Mouse (Mus musculus): ENCODE measurements around the gene Abtb1. TPM values are rescaled to one million over a fixed set of nuclear protein-coding genes. Genes with fewer than 3 reads are reported as not detected.

Gene Abtb1
- polyA plus RNA-seq, 1 experiment from 2014 or later, result 40.7 TPM

DNA sequence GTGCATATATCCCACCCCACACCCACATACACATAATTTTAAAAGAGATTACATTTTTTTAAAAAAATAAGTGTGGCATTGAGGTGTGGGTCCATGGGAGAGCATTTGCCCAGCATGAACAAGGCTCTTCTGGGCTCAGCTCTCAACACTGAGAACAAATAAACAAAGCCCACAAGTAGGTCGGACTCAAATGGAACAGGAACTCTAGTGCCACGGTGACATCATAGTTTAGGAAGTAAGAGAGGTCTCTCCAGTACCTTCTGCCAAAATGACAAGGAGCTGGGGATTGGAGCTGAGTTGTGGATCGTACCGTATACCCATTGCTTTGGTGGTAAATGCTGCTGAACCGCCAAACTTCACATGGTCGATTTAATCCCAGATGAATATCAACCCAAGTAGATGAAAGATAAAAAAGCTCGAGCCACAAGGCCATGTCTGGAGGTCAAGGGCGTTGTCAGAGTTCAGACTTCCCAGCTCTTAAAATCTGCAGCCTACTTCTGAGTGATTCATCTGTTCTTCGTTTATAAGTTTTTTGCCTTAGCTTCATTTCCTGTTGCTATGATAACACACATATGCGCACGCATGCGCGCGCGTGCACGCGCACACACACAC lies 36.7 kb downstream of the Abtb1 start:
- H3K4me2 ChIP-seq (ENCODE audit: low read length), result no peak overlapping the region
- no peak for ATAC-seq

DNA sequence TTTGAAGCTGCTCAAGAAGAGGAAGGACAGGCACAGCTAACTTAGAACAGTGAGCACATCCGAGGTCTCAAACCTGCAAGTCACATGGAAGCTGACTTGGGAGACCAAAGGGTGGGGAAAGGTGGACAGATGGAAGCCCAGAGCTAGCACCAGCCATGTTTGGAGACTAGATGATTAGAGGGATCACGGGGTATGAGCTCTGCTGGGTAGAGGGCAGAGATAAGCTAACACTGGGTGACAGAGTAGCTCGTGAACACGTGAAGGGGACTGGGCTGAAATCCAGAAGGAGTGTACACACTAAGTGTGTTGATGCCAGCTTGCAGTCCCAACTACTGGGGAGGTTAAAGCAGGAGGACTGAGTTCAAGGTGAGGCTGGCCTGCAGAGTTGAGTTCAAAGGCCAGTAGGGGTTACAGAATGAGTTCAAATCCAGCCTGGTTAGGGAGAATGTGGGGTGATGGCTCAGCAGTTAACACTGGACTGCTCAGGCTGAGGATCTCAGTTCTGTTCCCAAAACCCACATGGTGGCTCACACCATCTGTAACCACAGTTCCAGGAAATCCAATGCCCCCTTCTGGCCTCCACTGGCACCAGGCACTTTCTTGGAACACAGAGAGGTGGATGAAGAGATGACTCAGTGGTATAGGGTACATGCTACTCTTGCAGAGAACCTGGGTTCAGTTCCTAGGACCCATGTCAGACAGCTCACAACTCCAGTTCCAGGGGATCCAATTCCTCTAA lies 37.7 kb downstream of the Abtb1 start:
- H3K36me3 ChIP-seq (ENCODE audit: control insufficient read depth, insufficient read depth, low read length), result no peaks in the 10 kb centered on the region
- H3K4me3 ChIP-seq (ENCODE audit: low read depth, low read length), result no peak overlapping the region
- ATAC-seq, result no peak
- no peaks in the 10 kb centered on the region for H3K9me3 ChIP-seq (replicated peaks; ENCODE audit: control insufficient read depth, low read length, poor library complexity, severe bottlenecking)
- H3K9ac ChIP-seq (ENCODE audit: low read depth, low read length), result no peak overlapping the region
- H3K27me3 ChIP-seq (ENCODE audit: control insufficient read depth, insufficient read depth, low read depth, low read length), result no peaks in the 10 kb centered on the region
- no peaks in the 10 kb centered on the region for H3K4me1 ChIP-seq (ENCODE audit: control insufficient read depth, insufficient read depth, low read length)
- WGBS, result 82% methylated on average over 4 of the region's 4 CpGs
- no peak overlapping the region for H3K4me2 ChIP-seq (ENCODE audit: low read length)
- no peak overlapping the region for H3K27ac ChIP-seq (ENCODE audit: low read length)

More for the DNA sequence above, 36.7 kb downstream of the Abtb1 start:
- Histone ChIP-seq H3K9ac (ENCODE audit: low read depth, low read length) (no peak overlapping the region), H3K36me3 (ENCODE audit: control insufficient read depth, insufficient read depth, low read length) (no peaks in the 10 kb centered on the region), H3K9me3 (replicated peaks; ENCODE audit: control insufficient read depth, low read length, poor library complexity, severe bottlenecking) (no peaks in the 10 kb centered on the region), H3K4me3 (ENCODE audit: low read depth, low read length) (no peak overlapping the region), H3K27me3 (ENCODE audit: control insufficient read depth, insufficient read depth, low read depth, low read length) (no peaks in the 10 kb centered on the region), H3K4me1 (ENCODE audit: control insufficient read depth, insufficient read depth, low read length) (no peaks in the 10 kb centered on the region), H3K27ac (ENCODE audit: low read length) (no peak overlapping the region)
- 93% methylated on average over 17 of the region's 17 CpGs for WGBS

DNA sequence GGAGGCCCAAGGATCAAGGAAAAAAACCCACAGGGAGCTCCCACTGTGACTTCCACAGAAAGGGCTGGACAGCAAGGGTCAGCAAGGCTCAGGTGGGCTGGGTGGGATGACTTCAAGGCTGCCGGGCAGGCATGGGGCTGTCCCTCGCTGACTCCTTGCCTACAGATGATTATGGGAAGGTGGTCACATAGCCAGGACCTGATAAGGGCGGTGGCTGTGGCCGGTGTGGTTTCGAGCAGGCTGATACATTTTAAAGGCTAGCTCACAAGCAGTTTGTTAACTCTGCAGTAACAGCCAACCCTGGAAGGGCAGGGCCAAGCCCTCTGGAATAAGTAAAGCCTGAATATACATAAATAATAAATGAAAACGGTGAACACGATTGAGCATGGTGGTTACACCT lies 38.7 kb downstream of the Abtb1 start:
- H3K4me1 ChIP-seq (ENCODE audit: control insufficient read depth, insufficient read depth, low read length), result no peaks in the 10 kb centered on the region
- no peak for ATAC-seq
- no peaks in the 10 kb centered on the region for H3K9me3 ChIP-seq (replicated peaks; ENCODE audit: control insufficient read depth, low read length, poor library complexity, severe bottlenecking)
- no peak overlapping the region for H3K9ac ChIP-seq (ENCODE audit: low read depth, low read length)
- H3K36me3 ChIP-seq (ENCODE audit: control insufficient read depth, insufficient read depth, low read length), result no peaks in the 10 kb centered on the region
- no peak overlapping the region for H3K4me2 ChIP-seq (ENCODE audit: low read length)
- 87% methylated on average over 7 of the region's 7 CpGs for WGBS
- H3K4me3 ChIP-seq (ENCODE audit: low read depth, low read length), result no peak overlapping the region
- no peaks in the 10 kb centered on the region for H3K27me3 ChIP-seq (ENCODE audit: control insufficient read depth, insufficient read depth, low read depth, low read length)
- H3K27ac ChIP-seq (ENCODE audit: low read length), result no peak overlapping the region

DNA sequence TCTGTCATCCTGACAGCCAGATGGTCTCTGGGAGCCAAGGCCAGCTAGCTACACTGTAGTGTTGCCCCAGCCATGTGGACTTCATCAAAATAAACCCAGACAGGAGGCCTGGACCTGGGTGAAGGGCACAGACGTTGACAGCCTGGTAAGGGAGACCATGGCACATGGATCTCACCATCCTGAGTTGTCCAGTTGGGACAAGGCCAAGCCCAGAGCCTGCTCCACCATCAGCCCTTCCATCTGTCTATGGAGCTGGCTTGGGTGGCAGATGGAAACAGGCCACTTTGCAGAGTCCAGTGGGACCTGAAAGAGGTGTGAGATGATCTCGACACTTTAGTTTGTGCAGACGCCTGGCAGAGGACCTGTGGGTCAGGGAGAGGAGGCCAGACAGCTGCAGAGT lies 41.0 kb downstream of the Abtb1 start:
- Histone ChIP-seq H3K4me1 (ENCODE audit: control insufficient read depth, insufficient read depth, low read length) (no peaks in the 10 kb centered on the region), H3K9ac (ENCODE audit: low read depth, low read length) (no peak overlapping the region), H3K27me3 (ENCODE audit: control insufficient read depth, insufficient read depth, low read depth, low read length) (no peaks in the 10 kb centered on the region), H3K36me3 (ENCODE audit: control insufficient read depth, insufficient read depth, low read length) (no peaks in the 10 kb centered on the region), H3K4me2 (ENCODE audit: low read length) (no peak overlapping the region), H3K4me3 (ENCODE audit: low read depth, low read length) (no peak overlapping the region), H3K9me3 (replicated peaks; ENCODE audit: control insufficient read depth, low read length, poor library complexity, severe bottlenecking) (no peaks in the 10 kb centered on the region), H3K27ac (ENCODE audit: low read length) (no peak overlapping the region)
- 71% methylated on average over 3 of the region's 3 CpGs for WGBS
- no peak for ATAC-seq

DNA sequence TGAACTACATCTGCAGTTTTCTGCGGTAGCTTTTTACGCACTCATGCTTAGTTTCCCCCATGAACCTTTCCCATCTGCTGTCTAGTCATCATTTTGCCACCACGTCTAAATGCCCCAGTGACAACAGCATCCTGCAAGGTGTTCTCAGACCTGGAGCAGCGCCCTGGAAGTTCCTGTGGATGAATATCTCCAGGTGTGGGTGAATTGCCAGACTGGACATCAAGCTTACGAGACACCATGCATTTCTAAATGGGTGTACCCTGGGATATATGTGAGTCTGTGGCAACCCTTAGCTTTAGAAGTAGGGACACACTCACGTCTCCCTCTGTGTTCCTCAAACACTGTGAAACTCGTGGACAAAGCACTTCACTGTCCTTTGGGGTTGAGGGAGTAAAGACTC lies 41.6 kb downstream of the Abtb1 start:
- no peak overlapping the region for H3K27ac ChIP-seq (ENCODE audit: low read length)
- no peaks in the 10 kb centered on the region for H3K9me3 ChIP-seq (replicated peaks; ENCODE audit: control insufficient read depth, low read length, poor library complexity, severe bottlenecking)
- H3K4me3 ChIP-seq (ENCODE audit: low read depth, low read length), result no peak overlapping the region
- no peaks in the 10 kb centered on the region for H3K36me3 ChIP-seq (ENCODE audit: control insufficient read depth, insufficient read depth, low read length)
- H3K4me2 ChIP-seq (ENCODE audit: low read length), result no peak overlapping the region
- H3K4me1 ChIP-seq (ENCODE audit: control insufficient read depth, insufficient read depth, low read length), result no peaks in the 10 kb centered on the region
- H3K9ac ChIP-seq (ENCODE audit: low read depth, low read length), result no peak overlapping the region
- no peak for ATAC-seq
- WGBS, result 88% methylated on average over 7 of the region's 7 CpGs
- no peaks in the 10 kb centered on the region for H3K27me3 ChIP-seq (ENCODE audit: control insufficient read depth, insufficient read depth, low read depth, low read length)

DNA sequence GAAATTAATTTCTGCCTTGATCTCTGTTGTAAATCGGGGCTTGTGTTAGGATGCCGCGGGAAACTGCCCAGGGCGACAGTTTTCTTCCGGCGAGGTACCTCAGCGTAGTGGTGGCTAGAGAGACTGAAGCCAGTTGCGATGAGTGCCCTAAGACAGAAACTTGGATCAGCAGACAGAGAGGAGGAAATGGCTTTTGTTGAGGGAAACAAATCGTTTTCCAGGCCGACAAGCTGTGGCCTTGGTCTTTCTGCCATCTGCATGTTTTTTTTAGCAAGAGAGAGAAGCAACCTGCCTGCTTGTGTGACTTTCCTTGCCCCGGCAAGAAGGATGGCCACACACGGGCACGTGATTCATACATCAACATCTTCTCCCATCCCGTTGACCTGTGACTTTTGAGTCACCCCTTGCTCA lies 47.2 kb downstream of the Abtb1 start:
- no peak for ATAC-seq
- Histone ChIP-seq H3K4me1 (ENCODE audit: control insufficient read depth, insufficient read depth, low read length) (peaks cover 19% of the 10 kb centered on the region), H3K36me3 (ENCODE audit: control insufficient read depth, insufficient read depth, low read length) (no peaks in the 10 kb centered on the region), H3K4me2 (ENCODE audit: low read length) (no peak overlapping the region), H3K27me3 (ENCODE audit: control insufficient read depth, insufficient read depth, low read depth, low read length) (no peaks in the 10 kb centered on the region), H3K27ac (ENCODE audit: low read length) (no peak overlapping the region), H3K9me3 (replicated peaks; ENCODE audit: control insufficient read depth, low read length, poor library complexity, severe bottlenecking) (no peaks in the 10 kb centered on the region), H3K9ac (ENCODE audit: low read depth, low read length) (no peak overlapping the region), H3K4me3 (ENCODE audit: low read depth, low read length) (no peak overlapping the region)
- 78% methylated on average over 14 of the region's 14 CpGs for WGBS

DNA sequence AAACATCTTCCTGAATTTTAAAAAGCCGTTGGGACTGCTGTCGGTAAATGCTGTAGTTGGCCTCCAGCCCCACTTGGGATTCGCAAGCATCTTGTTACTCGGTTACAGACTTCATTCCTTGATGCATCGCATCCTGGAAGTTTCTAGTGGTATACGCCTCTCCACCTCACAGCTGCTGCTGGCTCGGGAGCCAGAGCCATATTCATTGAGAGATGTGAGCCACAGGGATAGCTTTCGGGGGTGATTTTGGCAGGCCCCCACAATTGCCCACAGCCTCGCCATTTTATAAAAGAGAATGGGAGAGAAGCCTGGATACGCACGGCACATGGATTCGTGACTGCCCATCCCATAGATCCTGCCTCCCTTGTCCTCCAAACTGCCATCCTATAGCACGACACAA lies 47.9 kb downstream of the Abtb1 start:
- Histone ChIP-seq H3K27me3 (ENCODE audit: control insufficient read depth, insufficient read depth, low read depth, low read length) (no peaks in the 10 kb centered on the region), H3K4me1 (ENCODE audit: control insufficient read depth, insufficient read depth, low read length) (peaks cover 19% of the 10 kb centered on the region), H3K4me2 (ENCODE audit: low read length) (no peak overlapping the region), H3K4me3 (ENCODE audit: low read depth, low read length) (no peak overlapping the region), H3K9me3 (replicated peaks; ENCODE audit: control insufficient read depth, low read length, poor library complexity, severe bottlenecking) (no peaks in the 10 kb centered on the region), H3K36me3 (ENCODE audit: control insufficient read depth, insufficient read depth, low read length) (no peaks in the 10 kb centered on the region), H3K9ac (ENCODE audit: low read depth, low read length) (no peak overlapping the region), H3K27ac (ENCODE audit: low read length) (no peak overlapping the region)
- ATAC-seq, result no peak
- WGBS, result 77% methylated on average over 13 of the region's 13 CpGs

DNA sequence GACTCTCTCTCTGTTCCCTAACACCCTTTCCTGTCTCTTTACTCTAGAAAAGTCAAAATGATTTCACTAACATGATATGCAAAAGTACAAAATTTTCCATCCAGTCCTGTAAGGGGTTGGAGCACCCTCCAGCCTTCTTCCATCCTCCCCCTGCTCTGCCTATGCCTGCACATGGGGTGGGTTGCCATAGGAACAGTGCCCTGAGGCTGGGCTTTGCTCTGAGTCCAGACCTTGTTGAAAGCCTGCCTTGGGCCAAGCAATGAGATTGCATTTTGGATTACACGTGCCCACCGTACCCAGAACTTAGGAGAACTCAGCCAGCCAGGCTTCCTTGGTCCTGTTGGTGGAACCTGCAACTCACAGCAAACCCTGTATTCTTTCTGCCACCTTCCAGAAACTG lies 48.5 kb downstream of the Abtb1 start:
- Histone ChIP-seq H3K36me3 (ENCODE audit: control insufficient read depth, insufficient read depth, low read length) (no peaks in the 10 kb centered on the region), H3K9ac (ENCODE audit: low read depth, low read length) (no peak overlapping the region), H3K4me2 (ENCODE audit: low read length) (no peak overlapping the region), H3K9me3 (replicated peaks; ENCODE audit: control insufficient read depth, low read length, poor library complexity, severe bottlenecking) (no peaks in the 10 kb centered on the region), H3K27ac (ENCODE audit: low read length) (no peak overlapping the region), H3K4me1 (ENCODE audit: control insufficient read depth, insufficient read depth, low read length) (peaks cover 22% of the 10 kb centered on the region), H3K27me3 (ENCODE audit: control insufficient read depth, insufficient read depth, low read depth, low read length) (no peaks in the 10 kb centered on the region), H3K4me3 (ENCODE audit: low read depth, low read length) (no peak overlapping the region)
- ATAC-seq, result peak; percentile 75
- 19% methylated on average over 2 of the region's 2 CpGs for WGBS

DNA sequence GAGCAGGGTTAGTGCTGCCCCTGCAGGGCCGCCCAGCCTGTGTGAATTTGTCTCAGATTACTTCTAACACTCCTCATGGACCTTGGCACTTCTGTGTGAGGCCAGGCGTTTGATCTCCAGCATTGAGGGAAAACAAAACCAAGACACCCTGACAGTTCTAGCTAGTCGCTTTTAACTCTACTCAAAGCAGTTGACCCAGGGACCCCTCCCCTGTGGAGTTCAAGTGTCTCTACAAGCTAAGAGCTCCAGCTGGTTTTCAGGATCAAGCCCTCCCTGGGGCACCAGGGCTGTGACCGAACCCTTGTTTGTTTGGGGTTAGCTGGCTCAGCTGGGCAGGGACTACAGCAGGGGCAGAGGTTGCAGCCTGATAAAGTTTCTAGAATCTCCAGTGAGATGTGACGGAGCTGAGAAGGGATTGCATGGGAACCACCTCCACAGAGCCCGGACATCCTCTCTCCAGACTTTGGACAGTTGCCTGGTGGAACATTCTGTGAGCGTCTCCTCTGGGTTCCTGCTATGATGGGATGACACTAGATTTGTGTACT lies 49.6 kb downstream of the Abtb1 start:
- Histone ChIP-seq H3K4me3 (ENCODE audit: low read depth, low read length) (no peak overlapping the region), H3K9ac (ENCODE audit: low read depth, low read length) (no peak overlapping the region), H3K27me3 (ENCODE audit: control insufficient read depth, insufficient read depth, low read depth, low read length) (no peaks in the 10 kb centered on the region), H3K4me1 (ENCODE audit: control insufficient read depth, insufficient read depth, low read length) (peaks cover 27% of the 10 kb centered on the region), H3K27ac (ENCODE audit: low read length) (no peak overlapping the region), H3K36me3 (ENCODE audit: control insufficient read depth, insufficient read depth, low read length) (no peaks in the 10 kb centered on the region), H3K9me3 (replicated peaks; ENCODE audit: control insufficient read depth, low read length, poor library complexity, severe bottlenecking) (no peaks in the 10 kb centered on the region), H3K4me2 (ENCODE audit: low read length) (no peak overlapping the region)
- WGBS, result 39% methylated on average over 7 of the region's 7 CpGs
- ATAC-seq, result no peak

Measured in midbrain, embryonic 16.5 days (tissue).